Mouse (Mus musculus): ENCODE data around the gene Krt24. TPM values are rescaled to one million over a fixed set of nuclear protein-coding genes. Genes with fewer than 3 reads are reported as not detected.
"Not testable (repeated sequence)": the region's sequence is repeated elsewhere in the genome, so short reads cannot be mapped to it uniquely, and the experiment has no call there.

The Krt24 gene
- polyA plus RNA-seq, 1 experiment from 2014 or later = not detected

- H3K36me3 ChIP-seq (ENCODE audit: control insufficient read depth, insufficient read depth, low read length) = no peaks in the 10 kb centered on the region
- H3K9me3 ChIP-seq (ENCODE audit: control insufficient read depth, low read length) = no peaks in the 10 kb centered on the region
- no peak for ATAC-seq (ENCODE audit: low read depth)
Measured at GRCm38 (mm10) chr11:99247916-99248315, 37.1 kb downstream of the Krt24 start.

GRCm38 (mm10) chr11:99244519-99244918 lies 40.5 kb downstream of the Krt24 start:
- not testable (repeated sequence) for H3K4me3 ChIP-seq (ENCODE audit: low read depth, low read length); ATAC-seq (ENCODE audit: low read depth); H3K9me3 ChIP-seq (ENCODE audit: control insufficient read depth, low read length); H3K36me3 ChIP-seq (ENCODE audit: control insufficient read depth, insufficient read depth, low read length); H3K27me3 ChIP-seq (ENCODE audit: control insufficient read depth, insufficient read depth, low read length); H3K9ac ChIP-seq (replicated peaks; ENCODE audit: low read depth, low read length); H3K27ac ChIP-seq (ENCODE audit: low read depth, low read length); H3K4me1 ChIP-seq (ENCODE audit: control insufficient read depth, insufficient read depth, low read length); H3K4me2 ChIP-seq (ENCODE audit: low read depth, low read length)
- 49% methylated on average over 3 of the region's 3 CpGs for WGBS

More at GRCm38 (mm10) chr11:99247916-99248315, 37.1 kb downstream of the Krt24 start:
- Histone ChIP-seq H3K27me3 (ENCODE audit: control insufficient read depth, insufficient read depth, low read length) (no peaks in the 10 kb centered on the region), H3K4me3 (ENCODE audit: low read depth, low read length) (no peak overlapping the region), H3K27ac (ENCODE audit: low read depth, low read length) (no peak overlapping the region), H3K4me2 (ENCODE audit: low read depth, low read length) (no peak overlapping the region), H3K4me1 (ENCODE audit: control insufficient read depth, insufficient read depth, low read length) (no peaks in the 10 kb centered on the region), H3K9ac (replicated peaks; ENCODE audit: low read depth, low read length) (no peak overlapping the region)
- WGBS = 93% methylated on average over 4 of the region's 4 CpGs

DNA sequence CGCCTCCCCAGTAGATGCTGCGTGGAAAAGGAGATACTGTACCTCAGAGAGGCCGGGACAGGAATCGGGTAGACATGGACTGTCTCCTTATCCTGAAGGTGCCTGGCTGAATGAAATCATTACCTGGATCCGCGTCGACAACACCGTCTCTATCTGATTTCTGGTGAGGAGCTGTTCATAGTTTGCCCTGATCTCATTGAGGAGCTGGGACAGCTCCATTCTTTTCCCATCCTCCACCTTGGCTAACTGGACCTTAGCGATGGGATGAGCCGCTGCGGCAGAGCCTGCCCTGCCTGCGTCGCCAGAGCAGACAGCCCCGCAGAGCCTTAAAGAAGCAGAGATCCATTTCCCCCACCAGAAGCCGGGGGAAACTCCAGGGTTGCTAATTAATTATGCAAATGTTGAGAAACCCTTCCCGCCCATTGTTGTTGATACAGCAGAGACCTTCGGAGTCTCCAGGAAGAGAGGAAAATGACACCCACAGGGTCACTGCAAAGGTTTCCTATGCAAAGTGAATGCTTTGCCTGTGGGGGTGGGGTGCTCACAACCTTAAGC lies 41.2 kb downstream of the Krt24 start, which contains the start of gene Krt222:
Gene Krt222, minus strand, starts transcription at position 266 of the 555 bp plus-strand sequence.
- Histone ChIP-seq H3K27ac (ENCODE audit: low read depth, low read length) (peak within 1 kb of the TSS; percentile 70), H3K4me3 (ENCODE audit: low read depth, low read length) (peak within 1 kb of the TSS; percentile 39), H3K9ac (replicated peaks; ENCODE audit: low read depth, low read length) (peak within 1 kb of the TSS; percentile 53), H3K4me2 (ENCODE audit: low read depth, low read length) (peak within 1 kb of the TSS; percentile 46), H3K4me1 (ENCODE audit: control insufficient read depth, insufficient read depth, low read length) (no peaks in the 10 kb centered on the region), H3K27me3 (ENCODE audit: control insufficient read depth, insufficient read depth, low read length) (no peaks in the 10 kb centered on the region), H3K9me3 (ENCODE audit: control insufficient read depth, low read length) (no peaks in the 10 kb centered on the region), H3K36me3 (ENCODE audit: control insufficient read depth, insufficient read depth, low read length) (no peaks in the 10 kb centered on the region)
- 5% methylated on average over 17 of the region's 17 CpGs for WGBS
- peak; percentile 66; the same call in 1 of the 2 replicates for ATAC-seq (ENCODE audit: low read depth)

- no peaks in the 10 kb centered on the region for H3K9me3 ChIP-seq (ENCODE audit: control insufficient read depth, low read length)
- 38% methylated on average over 3 of the region's 3 CpGs for WGBS
- ATAC-seq (ENCODE audit: low read depth) = no peak
- H3K9ac ChIP-seq (replicated peaks; ENCODE audit: low read depth, low read length) = peak overlapping the region; percentile 53
- peak overlapping the region; percentile 70 for H3K27ac ChIP-seq (ENCODE audit: low read depth, low read length)
- no peaks in the 10 kb centered on the region for H3K36me3 ChIP-seq (ENCODE audit: control insufficient read depth, insufficient read depth, low read length)
- H3K27me3 ChIP-seq (ENCODE audit: control insufficient read depth, insufficient read depth, low read length) = no peaks in the 10 kb centered on the region
- peak overlapping the region; percentile 39 for H3K4me3 ChIP-seq (ENCODE audit: low read depth, low read length)
- H3K4me1 ChIP-seq (ENCODE audit: control insufficient read depth, insufficient read depth, low read length) = no peaks in the 10 kb centered on the region
- peak overlapping the region; percentile 46 for H3K4me2 ChIP-seq (ENCODE audit: low read depth, low read length)
Measured at GRCm38 (mm10) chr11:99243200-99243819, 41.8 kb downstream of the Krt24 start.

DNA sequence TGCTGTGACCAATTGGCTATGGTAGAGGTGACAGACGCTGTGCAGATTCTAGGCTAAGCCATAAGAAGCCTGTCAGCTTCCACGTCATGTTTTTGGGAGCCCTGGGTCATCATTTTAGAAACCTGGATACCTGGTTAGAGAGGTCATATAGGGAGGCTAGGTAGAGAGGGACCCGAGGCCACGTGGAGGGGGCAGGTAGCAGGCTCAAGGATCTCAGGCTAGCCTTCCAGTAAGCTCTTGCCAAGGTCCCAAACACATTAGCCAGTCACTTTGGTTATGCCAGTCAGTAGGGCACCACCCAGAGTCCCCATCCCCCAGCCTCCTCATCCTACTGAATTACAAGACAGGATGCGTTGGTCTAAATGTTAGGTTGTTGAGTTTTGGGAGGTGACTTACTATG lies 43.0 kb downstream of the Krt24 start:
- H3K27ac ChIP-seq (ENCODE audit: low read depth, low read length) = no peak overlapping the region
- no peaks in the 10 kb centered on the region for H3K4me1 ChIP-seq (ENCODE audit: control insufficient read depth, insufficient read depth, low read length)
- no peaks in the 10 kb centered on the region for H3K9me3 ChIP-seq (ENCODE audit: control insufficient read depth, low read length)
- no peak overlapping the region for H3K9ac ChIP-seq (replicated peaks; ENCODE audit: low read depth, low read length)
- no peak overlapping the region for H3K4me3 ChIP-seq (ENCODE audit: low read depth, low read length)
- 69% methylated on average over 5 of the region's 5 CpGs for WGBS
- H3K4me2 ChIP-seq (ENCODE audit: low read depth, low read length) = no peak overlapping the region
- H3K27me3 ChIP-seq (ENCODE audit: control insufficient read depth, insufficient read depth, low read length) = no peaks in the 10 kb centered on the region
- no peak for ATAC-seq (ENCODE audit: low read depth)
- H3K36me3 ChIP-seq (ENCODE audit: control insufficient read depth, insufficient read depth, low read length) = no peaks in the 10 kb centered on the region

DNA sequence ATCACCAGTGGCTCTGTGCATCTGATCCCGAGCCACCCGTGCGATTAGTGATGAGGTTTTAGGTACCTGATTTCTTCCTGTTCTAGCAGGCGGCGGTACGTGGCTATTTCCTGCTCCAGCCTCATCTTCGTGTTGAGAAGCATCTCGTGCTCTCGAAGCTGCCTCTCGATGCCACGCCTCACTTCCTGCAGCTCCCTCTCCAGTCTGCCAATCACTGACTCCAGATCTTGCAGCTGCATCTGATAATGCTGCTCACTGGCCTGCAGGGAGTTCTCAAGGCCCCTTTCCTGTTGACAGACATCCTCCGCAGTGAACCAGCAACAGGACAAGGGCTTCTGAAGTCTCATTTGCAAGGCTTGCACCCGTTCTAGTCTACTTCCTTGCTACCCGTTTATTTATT lies 46.6 kb downstream of the Krt24 start:
- Histone ChIP-seq H3K4me3 (ENCODE audit: low read depth, low read length) (no peak overlapping the region), H3K9ac (replicated peaks; ENCODE audit: low read depth, low read length) (no peak overlapping the region), H3K9me3 (ENCODE audit: control insufficient read depth, low read length) (no peaks in the 10 kb centered on the region), H3K4me2 (ENCODE audit: low read depth, low read length) (no peak overlapping the region), H3K27me3 (ENCODE audit: control insufficient read depth, insufficient read depth, low read length) (no peaks in the 10 kb centered on the region), H3K27ac (ENCODE audit: low read depth, low read length) (no peak overlapping the region), H3K4me1 (ENCODE audit: control insufficient read depth, insufficient read depth, low read length) (no peaks in the 10 kb centered on the region), H3K36me3 (ENCODE audit: control insufficient read depth, insufficient read depth, low read length) (no peaks in the 10 kb centered on the region)
- ATAC-seq (ENCODE audit: low read depth) = no peak
- WGBS = 74% methylated on average over 14 of the region's 14 CpGs

DNA sequence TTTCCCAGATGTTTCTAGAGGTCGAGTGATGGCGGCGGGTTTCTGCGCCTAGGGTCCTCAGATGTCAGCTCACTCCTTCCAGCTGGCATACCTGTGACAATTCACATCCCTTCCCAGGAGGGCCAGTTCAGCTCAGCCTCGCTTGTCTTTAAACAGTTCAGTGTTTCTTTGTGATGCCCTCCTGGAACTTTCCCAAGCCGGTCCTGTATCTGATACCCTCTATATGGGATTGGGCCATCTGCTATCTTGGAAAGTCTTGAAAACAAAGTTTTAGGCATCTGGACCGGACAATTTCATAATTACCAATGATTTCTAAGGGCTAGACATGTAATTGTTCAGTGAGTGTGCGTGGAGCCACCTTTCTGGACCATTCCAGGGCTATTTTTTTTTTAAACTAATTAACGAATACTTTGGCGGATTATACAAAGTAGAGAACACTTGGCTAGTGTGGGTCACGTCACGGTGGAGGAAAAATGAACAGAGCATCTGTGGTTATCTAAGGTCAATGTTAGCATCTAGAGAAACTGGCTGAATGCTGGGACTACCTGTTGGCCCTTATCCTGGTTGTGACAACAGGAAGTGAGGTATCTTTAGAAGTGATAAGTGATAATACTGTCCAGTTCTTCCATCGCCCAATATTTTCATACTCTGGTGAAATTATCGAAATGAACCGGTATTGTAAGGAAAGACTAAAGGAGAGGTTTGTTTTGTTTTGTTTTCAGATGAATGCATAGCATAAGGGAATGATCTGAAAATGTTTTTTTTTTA lies 53.8 kb downstream of the Krt24 start:
- Histone ChIP-seq H3K4me3 (ENCODE audit: low read depth, low read length) (peak overlapping the region; percentile 90), H3K9ac (replicated peaks; ENCODE audit: low read depth, low read length) (peak overlapping the region; percentile 99), H3K36me3 (ENCODE audit: control insufficient read depth, insufficient read depth, low read length) (0 out of 2 replicates have a peak, but pooled peaks cover 9% of the 10 kb centered on the region), H3K27ac (ENCODE audit: low read depth, low read length) (peak overlapping the region; percentile 99), H3K4me2 (ENCODE audit: low read depth, low read length) (peak overlapping the region; percentile 73), H3K4me1 (ENCODE audit: control insufficient read depth, insufficient read depth, low read length) (peaks cover 24% of the 10 kb centered on the region), H3K27me3 (ENCODE audit: control insufficient read depth, insufficient read depth, low read length) (no peaks in the 10 kb centered on the region), H3K9me3 (ENCODE audit: control insufficient read depth, low read length) (no peaks in the 10 kb centered on the region)
- ATAC-seq (ENCODE audit: low read depth) = no peak
- WGBS = 31% methylated on average over 15 of the region's 15 CpGs

DNA sequence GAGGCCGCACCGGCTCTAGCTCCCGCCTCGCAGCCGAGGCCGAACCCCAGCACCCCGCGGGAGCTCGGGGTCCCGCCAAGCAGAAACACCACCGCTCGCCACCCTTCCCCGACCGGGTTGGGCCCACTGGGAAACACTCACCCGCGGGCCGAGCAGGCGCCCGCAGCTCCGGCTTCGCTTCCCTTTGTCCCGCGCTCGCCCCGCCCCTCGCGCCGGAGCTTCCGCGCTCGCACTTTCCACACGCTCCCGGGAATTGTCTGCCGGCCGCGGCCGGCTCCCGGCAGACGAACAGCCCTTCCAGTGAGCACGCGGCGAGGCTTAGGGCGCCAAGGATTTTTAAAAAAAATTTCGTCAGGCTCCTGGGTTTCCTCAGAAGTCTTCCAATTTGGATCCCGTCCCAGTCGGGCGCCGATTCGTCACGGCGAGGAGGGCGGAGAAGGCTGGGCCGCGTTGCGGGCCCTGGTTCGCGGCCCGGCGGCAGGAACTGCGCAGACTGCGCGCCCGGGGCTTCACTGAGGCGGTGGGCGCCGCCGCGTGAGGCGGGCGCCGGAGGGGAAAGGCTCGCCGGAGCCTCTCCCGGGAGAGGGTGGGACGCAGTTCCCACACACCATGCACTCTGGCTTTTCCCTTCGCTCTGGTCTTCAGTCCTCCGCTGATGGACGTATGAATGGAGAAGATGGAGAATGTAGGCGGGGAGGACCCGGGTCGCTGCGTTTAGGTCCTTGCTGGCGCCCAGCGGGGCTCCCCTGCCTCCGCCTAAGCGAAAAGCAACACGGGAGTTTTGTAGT lies 54.6 kb downstream of the Krt24 start, which contains the start of gene Smarce1:
Gene Smarce1, minus strand, starts transcription at position 757 of the 788 bp plus-strand sequence.
- H3K9ac ChIP-seq (replicated peaks; ENCODE audit: low read depth, low read length) = peak within 1 kb of the TSS; percentile 99
- peak within 1 kb of the TSS; percentile 73 for H3K4me2 ChIP-seq (ENCODE audit: low read depth, low read length)
- H3K9me3 ChIP-seq (ENCODE audit: control insufficient read depth, low read length) = no peaks in the 10 kb centered on the region
- ATAC-seq (ENCODE audit: low read depth) = peak; percentile 91
- H3K27me3 ChIP-seq (ENCODE audit: control insufficient read depth, insufficient read depth, low read length) = no peaks in the 10 kb centered on the region
- H3K27ac ChIP-seq (ENCODE audit: low read depth, low read length) = peak within 1 kb of the TSS; percentile 99
- peak within 1 kb of the TSS; percentile 90 for H3K4me3 ChIP-seq (ENCODE audit: low read depth, low read length)
- peaks cover 25% of the 10 kb centered on the region for H3K4me1 ChIP-seq (ENCODE audit: control insufficient read depth, insufficient read depth, low read length)
- H3K36me3 ChIP-seq (ENCODE audit: control insufficient read depth, insufficient read depth, low read length) = 0 out of 2 replicates have a peak, but pooled peaks cover 14% of the 10 kb centered on the region
- WGBS = under 1% methylated on average over 83 of the region's 87 CpGs
